Mouse (Mus musculus): ENCODE results near the gene 1700010B08Rik.

1700010B08Rik gene

DNA sequence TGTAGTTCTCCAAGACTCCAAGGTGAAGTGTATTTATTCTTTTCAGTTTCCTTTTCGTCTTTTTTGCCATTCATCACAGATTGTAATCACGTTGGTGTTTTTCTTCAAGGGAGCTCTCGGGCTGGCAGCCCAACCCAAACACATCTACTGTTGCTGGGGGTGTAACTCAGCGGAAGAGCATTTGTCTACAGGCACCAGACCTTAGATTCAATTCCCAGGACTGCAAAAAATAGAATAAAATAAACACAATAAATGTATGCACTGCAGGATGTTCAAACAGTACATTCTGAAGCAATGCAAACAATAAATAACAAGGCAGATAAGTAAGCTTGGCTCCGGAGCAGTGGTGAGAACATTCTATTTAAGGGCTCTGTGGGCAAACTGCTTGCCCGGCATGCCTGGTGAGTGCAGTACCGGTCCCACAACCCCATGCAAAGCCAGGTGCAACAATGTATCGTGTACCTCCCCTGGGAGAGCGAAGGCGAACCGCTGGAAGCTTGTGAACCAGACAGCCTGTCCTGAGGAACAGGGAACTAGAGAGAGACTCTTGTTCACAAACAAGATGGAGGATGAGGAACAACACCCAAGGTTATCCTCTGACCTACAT is 3.1 kb downstream of the 1700010B08Rik start:
- DNase-seq (ENCODE audit: low spot score): no peak

DNA sequence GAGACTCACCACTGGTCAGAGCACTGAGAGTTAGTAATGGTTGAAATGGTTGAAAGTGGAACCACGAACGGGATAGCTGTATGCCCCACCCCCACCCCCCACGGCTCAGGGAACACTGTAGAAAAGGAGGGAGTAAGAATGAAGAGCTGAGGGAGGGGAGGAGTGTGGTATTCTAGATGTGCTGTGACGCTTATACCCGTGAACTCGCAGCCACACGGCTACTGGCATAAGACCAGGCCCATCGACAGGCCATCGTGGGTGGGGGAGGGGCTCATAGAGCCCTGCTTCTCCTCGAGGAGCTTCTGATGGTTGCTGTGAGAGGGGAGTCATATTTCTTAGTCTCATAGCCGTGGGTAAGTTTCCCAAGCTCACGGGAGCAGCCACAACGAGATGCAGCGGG is 5.2 kb downstream of the 1700010B08Rik start:
- no peak for DNase-seq (ENCODE audit: low spot score)

DNA sequence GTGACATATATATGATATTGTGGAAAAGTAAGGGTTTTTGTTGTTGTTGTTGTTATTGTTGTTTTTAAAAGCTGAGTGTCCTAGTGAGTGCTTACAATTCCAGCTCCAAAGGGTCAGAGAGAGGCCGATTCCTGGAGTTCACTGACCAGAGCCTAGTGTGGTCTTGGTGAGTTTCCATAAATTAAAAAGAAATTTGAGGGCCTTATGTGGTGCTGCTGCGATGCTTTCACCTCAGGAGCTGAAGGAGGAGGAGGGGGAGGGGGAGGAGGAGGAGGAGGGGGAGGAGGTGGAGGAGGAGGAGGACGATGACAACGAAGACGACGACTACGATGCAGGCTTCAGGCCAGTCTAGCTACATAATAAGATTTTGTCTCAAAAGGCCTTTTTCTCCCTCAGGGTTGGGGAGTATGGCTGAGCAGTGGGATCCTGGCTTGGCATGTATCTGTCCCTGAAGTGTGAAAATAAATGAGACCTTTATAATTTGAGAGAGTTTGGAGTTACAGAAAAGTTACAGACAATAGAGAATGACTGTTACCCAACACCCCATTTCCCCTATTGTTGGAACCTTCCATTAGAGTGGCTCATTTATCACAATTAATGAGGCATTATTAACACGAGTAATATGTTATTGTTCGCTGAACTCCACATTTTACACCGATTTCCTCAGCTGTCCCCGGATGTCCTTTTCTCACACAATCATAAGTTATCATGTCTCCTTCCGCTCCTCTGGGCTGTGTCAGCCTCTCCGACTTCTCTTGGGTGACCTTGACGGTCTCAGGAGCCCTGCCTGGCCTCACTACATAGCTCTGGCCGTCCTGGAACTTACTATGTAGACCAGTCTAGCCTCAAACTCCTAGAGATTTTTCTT is 6.0 kb downstream of the 1700010B08Rik start:
- DNase-seq (ENCODE audit: low spot score): no peak

DNA sequence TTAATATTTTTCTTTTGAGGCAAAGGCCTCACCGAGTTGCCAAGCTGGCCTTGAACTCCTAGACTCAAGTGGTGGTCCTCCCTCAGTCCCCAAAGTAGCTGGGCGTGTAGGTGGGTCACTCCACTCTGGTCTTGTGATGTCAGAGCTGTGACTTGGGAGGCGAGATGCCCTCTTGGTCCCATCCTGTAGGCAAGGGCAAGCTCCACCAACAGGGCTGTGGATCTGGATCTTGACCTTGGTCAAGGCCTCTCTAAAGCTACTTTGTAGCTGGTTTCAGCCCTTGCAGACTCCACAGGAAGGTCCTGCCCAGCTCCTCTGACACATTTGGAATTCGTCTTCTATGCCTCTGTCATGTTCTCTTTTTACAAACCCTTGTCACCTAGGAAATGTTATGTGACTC is 6.6 kb downstream of the 1700010B08Rik start:
- DNase-seq (ENCODE audit: low spot score): no peak

- peak; percentile 79 for DNase-seq (ENCODE audit: low spot score)
Measured at GRCm38 (mm10) chr2:173730444-173730966, 11.3 kb downstream of the 1700010B08Rik start.

DNA sequence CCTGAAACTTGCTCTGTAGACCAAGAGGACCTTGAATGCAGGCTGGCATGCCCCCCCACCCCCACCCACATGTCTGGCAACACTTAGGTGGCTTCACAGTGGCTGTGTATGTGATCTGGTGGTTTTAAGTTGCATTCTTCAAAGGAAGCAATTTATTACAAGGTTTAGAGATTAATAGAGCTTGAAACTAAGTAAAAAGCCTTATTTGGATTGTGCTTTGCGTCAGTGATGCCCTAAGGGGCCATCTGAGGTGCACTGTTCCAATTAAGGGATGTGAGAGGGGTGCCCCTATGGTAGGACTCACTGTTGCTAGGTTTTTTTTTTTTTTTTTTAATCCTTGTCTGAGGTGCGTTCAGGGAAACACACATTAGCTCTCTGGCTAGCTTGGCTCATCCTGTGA is 15.2 kb downstream of the 1700010B08Rik start:
- DNase-seq (ENCODE audit: low spot score): no peak

GRCm38 (mm10) chr2:173737222-173737989 is 18.2 kb downstream of the 1700010B08Rik start, which contains the start of gene Vapb:
Gene Vapb (plus strand): TSS chr2:173737511.
- DNase-seq (ENCODE audit: low spot score): peak; percentile 98

DNA sequence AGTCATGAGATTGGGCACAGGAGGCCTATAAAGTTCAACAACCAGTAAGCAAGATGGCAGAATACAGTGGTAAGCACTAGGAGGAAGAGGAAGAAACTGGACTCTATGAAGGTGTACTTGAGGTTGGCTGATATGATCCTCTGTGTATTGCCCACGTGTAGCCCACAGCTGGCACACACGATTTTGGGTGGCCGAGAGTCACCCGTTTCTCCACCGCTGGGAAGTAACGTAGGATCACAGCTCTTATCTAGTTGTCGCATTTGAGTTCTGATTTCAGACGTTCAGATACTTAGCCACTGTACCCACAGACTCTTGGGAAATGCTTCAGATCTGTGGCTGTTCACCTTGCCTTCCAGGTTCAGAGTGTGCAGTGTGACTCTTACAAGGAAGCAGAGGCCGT is 19.0 kb downstream of the 1700010B08Rik start:
- DNase-seq (ENCODE audit: low spot score): no peak

DNA sequence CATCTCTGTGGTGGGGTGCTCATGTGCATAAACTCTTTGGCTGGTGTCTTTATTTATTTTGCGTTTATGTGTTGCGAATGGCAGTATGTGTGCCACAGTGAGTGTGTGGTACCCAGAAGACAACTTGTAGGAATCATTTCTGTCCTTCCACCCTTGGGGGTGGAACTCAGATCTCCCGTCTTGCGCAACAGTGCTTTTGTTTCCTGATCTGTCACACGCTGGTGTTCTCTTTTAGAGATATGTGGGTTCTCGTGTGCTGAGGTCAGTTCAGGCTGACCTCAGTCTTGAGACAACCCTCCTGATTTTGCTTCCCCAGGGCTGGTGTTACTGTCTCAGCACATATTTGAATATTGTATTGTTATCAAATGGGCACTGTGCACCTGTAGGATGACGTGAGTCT is 19.9 kb downstream of the 1700010B08Rik start:
- DNase-seq (ENCODE audit: low spot score): no peak

GRCm38 (mm10) chr2:173742090-173742489 is 22.9 kb downstream of the 1700010B08Rik start:
- DNase-seq (ENCODE audit: low spot score): no peak

GRCm38 (mm10) chr2:173742744-173743143 is 23.5 kb downstream of the 1700010B08Rik start:
- DNase-seq (ENCODE audit: low spot score): no peak

GRCm38 (mm10) chr2:173744070-173744815 is 25.0 kb downstream of the 1700010B08Rik start:
- DNase-seq (ENCODE audit: low spot score): no peak

GRCm38 (mm10) chr2:173748961-173749659 is 29.9 kb downstream of the 1700010B08Rik start:
- peak; percentile 49 for DNase-seq (ENCODE audit: low spot score)

DNA sequence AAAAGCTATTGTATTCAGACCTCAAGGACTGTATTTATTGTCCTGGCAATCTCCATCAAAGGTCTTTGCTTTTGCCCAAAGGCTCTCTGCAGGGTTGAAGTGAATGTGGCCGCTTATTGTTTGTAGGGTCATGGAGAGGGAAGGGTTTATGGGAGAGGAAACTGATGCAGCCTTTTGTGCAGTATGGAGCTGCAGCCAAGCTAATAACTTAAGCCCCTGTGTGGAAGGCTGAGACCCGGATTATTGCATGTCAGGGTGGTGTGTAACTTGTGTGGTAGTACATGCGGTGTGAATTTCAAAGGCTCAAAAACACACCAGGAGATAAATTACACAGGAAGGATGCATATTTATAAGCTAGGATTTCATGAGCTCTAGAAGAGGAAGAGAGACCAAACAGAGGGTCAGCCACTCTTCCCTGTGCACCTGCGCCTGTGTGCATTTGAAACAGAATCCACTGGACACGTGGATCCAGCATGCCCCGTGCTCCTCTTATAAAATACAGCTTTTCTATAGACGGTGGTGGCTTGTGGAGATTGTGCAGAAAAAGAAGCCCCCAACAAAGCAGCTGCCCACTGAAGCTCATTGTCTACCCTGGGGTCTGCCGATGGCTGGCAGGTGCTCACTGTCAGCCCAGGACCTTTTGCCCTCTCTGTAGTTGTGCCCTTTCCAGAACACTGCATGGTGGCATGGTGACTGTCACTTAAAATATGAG is 36.4 kb downstream of the 1700010B08Rik start:
- no peak for DNase-seq (ENCODE audit: low spot score)

DNA sequence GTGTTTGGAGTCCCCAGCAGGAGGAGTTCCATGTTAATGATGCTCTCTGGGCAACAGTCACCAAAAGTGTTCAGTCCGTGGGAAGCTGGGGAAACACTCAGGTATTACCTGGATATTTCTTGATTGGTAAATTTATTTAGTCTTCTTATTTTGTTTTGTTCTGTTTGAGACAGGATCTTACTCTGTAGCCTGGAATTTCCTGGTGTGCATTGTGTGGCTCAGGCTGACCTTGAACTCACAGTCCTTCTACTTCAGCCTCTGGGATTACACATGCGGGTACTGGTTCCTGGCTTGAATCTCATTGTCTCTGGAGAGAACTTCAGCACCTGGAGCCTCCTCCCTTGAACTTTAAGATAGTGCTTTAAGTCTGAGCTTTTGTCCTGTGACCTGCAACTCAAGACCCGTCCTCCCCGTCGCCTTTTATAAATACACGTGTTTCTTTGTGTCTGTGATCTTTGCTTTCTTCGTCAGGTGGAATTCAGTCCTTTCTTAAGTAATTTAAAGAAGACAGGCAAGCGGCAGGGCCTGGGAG is 38.5 kb downstream of the 1700010B08Rik start:
- no peak for DNase-seq (ENCODE audit: low spot score)

DNA sequence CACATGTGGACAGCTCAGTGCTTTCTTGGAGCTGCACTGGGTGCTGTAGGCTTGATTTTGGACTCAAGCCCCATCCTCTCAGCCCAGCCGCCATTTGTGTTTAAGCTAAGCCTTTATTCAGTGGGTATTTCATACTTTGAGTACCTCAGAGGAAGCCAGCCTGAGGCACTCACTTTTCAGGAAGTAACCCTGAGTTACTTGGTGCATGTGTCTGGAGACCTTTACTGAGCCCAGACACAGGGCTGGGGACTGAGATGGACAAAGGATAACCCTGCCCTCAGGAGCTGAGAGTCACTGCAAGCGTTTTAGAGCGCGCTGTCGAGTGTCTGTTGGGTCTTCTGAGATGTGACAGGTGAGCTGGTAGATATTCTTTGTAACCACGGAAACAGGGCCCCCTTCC is 41.4 kb downstream of the 1700010B08Rik start:
- DNase-seq (ENCODE audit: low spot score): no peak

- no peak for DNase-seq (ENCODE audit: low spot score)
Measured at GRCm38 (mm10) chr2:173764629-173765028, 45.4 kb downstream of the 1700010B08Rik start.

GRCm38 (mm10) chr2:173767959-173768595 is 48.9 kb downstream of the 1700010B08Rik start:
- DNase-seq (ENCODE audit: low spot score): no peak

DNA sequence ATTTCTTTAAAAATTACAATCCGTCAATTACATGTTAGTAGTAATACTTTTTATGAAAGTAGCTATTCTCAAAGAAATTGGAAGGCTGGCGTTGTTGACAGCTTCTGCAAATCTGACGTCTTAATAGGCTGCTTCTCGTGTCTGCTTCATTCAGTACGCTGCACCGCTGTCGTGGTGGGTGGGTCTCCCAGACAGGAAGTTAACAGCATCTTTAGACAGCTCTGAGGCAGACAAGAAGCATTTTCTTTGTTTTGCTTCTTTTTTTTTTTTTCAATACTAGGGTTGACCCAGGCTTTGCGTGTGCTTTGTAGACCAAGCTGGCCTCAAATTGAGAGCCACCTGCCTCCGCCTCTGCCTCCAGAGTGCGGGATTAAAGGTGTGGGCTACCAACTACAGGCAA is 50.0 kb downstream of the 1700010B08Rik start:
- no peak for DNase-seq (ENCODE audit: low spot score)

DNA sequence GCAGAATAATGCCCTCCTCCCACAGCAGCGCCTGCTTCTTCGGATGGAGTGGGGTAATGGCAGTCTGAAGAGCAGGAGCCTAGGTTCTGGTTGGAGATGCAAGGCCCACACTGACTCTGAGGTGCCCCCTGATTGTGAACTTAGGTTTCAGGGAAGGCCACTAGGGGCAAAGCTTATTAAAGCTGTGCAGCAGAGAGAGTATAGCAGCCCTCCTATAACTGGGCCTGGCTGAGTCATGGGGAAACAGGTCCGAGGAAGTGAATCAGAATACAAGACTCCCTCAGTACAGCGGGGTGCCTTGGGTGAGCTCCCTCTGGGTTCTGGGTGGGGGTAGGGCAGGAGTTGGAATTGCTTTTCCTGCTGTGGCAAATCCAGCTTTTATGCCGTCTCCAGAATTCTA is 51.4 kb downstream of the 1700010B08Rik start:
- DNase-seq (ENCODE audit: low spot score): no peak
